Mouse (Mus musculus) hindbrain, embryonic 13.5 days (tissue): ENCODE data around the gene Dclk3. TPM values are rescaled to one million over a fixed set of nuclear protein-coding genes. Genes with fewer than 3 reads are reported as not detected.

ENCODE experiments used
- polyA plus RNA-seq: library from polyadenylated mRNA; unstranded; fragments of >200 nt; fragmentation: Nextera tagmentation; extraction: Ambion mirVana; gene quantifications from 2 replicates; pipeline ENCODE4 v1.2.1, GENCODE M21; 2015

The Dclk3 gene
- polyA plus RNA-seq, 1 experiment from 2014 or later: 4.9 TPM

Other genes starting within 250 kb of the Dclk3 start
- gene Mlh1, start 167.3 kb upstream of the Dclk3 start, polyA plus RNA-seq: 29.9 and 31.3 TPM in 2 replicates
- 46.2 and 47.4 TPM in 2 replicates for gene Epm2aip1, start 167.2 kb upstream of the Dclk3 start, polyA plus RNA-seq
- gene Trank1, start 127.3 kb upstream of the Dclk3 start, polyA plus RNA-seq: 4.3 TPM in 2 replicates